Mouse (Mus musculus) CD4-positive, CD25-positive, alpha-beta regulatory T cell (primary cell): ENCODE measurements around the gene Itprid1. TPM values are rescaled to one million over a fixed set of nuclear protein-coding genes. Genes with fewer than 3 reads are reported as not detected.

Experiments used
- polyA plus RNA-seq: library from polyadenylated mRNA; unstranded; fragments of 100-300 nt; shearing (Covaris generic); gene quantifications from one replicate; pipeline ENCODE4 v1.2.1, GENCODE M21; 2017

Gene Itprid1
- polyA plus RNA-seq: not detected

DNA sequence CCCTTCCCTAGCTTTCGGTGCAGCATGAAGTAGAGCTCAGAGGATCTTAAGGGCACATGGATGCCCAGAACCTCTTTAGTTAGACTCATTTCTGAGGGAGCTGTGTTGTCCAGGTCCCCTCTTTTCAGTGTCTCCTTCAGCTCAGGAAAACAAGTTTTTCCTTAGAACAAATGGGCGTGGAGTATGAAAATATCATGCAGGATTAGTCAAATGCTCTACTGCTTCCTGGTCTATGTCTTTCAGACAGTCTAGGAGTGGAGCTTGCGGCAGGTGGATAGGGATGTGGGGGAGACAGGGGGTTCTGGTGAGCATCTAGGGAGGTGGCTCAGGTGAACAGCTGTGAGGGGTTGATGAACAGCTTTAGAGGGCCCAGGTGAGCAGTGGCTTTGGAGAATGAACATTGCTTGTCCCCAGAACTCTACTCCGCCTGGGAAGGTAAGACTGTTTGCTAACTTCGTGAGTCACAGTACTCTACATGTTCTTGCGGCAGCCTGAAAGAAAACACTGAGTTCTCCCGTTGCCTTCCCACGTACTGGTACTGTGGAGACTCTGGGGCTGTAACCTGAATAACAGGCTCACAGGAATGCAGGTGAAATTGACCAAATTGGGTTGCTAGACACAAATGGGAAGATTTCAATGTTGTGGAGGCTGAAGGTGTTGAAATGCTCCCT is at the start of gene Itprid1:
TSS of gene Itprid1 (plus strand) at position 246 of the 671 bp plus-strand sequence.

DNA sequence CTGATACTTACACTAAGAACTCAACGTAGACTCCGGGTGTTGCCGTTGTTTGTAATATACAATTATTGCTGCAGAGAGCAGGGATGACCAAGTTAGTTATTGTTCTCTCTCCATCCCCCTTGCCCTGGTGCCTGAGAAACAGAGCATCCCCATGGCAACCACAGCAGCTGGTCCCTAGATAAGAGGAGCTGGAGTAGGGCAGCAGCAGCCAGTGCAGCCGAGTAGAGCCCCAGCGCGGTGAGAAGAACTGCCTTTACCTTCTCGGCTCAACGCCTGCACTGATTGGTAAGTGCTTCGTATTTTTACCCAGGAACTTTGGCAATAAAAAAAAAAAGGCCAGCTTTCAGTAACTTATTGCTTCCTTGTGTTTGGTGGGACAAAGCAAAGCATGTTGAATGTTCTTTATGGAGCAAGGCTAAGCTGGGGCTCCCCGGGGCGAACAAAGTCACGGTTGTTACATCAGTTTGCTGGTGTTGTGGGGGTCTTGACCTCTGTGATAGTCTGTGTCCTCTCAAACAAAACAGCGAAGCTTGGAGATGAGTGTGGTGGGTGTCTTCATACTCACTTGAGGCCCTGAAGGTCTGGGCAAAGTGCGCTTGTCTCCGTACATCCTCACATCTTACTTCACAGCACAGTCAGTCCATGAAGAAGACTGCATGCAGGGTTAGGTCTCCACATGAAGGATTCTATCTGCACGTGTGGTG is 180.7 kb downstream of the Itprid1 start, which contains the start of gene Ppp1r17:
TSS of gene Ppp1r17 (plus strand) at position 207 of the 704 bp plus-strand sequence.

Other genes starting within 250 kb of the Itprid1 start
- not detected for gene Neurod6, start 155.6 kb upstream of the Itprid1 start, polyA plus RNA-seq
- gene Ppp1r17, start 180.6 kb downstream of the Itprid1 start, polyA plus RNA-seq: not detected